Mouse (Mus musculus) T-helper 1 cell (primary cell): ENCODE data around the gene Angptl7.

Experiments
- in situ Hi-C: fragments of 300-600 bp; cut with MboI, MseI; formaldehyde crosslinking; loops from one replicate; pipeline ENCODE4 v1.15.1; 2025; ENCODE audit warnings: high pct_unique_total_duplicates

Gene Angptl7

DNA sequence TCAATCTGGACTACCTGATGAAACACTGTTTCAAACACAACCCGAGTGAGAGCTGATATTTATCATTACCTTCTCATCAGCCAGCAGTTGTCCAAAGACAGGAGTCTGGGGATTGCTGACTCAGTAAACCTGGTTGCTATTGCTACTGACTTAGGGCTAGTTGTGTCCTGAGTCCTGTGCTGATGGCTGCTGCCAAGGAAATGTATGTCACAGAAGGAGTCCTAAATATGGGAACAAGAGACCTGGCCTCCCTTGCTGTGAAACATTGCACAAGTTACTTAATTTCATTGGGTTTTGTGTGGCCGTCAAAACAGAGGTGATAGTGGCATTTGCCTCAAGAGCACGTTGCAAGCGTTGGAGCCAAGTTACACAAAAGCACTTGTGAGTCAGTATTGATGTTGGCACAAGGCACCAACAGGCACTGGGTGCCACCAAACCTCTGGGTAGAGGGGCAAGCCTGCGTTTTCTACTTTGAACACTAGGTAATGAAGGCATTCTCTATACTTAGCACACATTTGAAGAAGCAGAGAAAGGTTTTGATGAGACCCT lies 44.7 kb downstream of the Angptl7 start:
- in situ Hi-C loops = no loop called here

DNA sequence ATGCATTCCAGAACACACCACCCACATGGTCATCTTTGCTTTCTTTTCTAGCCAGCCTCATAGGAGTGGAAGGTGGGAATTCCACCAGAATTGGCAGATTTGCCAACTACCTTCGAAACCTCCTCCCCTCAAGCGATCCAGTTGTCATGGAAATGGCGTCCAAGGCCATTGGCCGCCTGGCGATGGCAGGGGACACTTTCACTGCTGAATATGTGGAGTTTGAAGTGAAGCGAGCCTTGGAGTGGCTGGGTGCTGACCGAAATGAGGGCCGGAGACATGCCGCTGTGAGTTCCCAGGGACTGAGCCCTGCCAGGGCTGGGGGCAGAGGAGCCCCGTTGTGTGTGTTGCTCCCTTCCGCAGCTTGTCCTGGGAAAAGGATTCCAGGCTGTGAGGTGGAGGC lies 46.6 kb downstream of the Angptl7 start:
- in situ Hi-C loops = no loop called here

DNA sequence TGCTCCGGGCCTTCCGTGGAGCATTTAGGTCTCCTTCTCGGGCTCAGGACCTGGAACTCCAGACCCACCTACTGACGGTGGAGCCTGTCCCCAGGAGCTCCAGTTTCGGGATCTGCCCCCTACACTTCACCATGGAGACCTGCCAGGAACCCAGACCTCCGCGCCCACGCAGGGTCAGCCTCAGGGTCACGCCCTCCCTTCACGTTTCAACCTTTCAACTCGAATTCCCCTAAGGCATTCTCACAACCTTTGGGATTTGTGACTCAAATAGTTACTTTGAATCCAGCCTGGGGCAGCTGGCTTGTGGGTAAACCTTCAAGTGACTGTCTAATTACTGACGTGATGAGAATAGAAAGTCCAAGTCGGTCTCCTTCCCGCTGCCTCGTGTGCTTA lies 51.4 kb downstream of the Angptl7 start:
- in situ Hi-C loops = no loop called here

GRCm38 (mm10) chr4:148448179-148448852 lies 51.9 kb downstream of the Angptl7 start, which contains the start of gene Mtor:
Gene Mtor (plus strand): TSS chr4:148448611.
- in situ Hi-C loops = no loop called here
